Mouse (Mus musculus) Patski (cell line): ENCODE results near the gene Lrrc28. TPM values are rescaled to one million over a fixed set of nuclear protein-coding genes. Genes with fewer than 3 reads are reported as not detected.

Experiments used
- ATAC-seq: fragments of 100-300 bp; one replicate; pipeline ENCODE4 v1.8.0; 2021
- CTCF ChIA-PET: fragments of 350-600 bp; sonication (Branson Sonifier 250); formaldehyde crosslinking; loops from one replicate; lab custom pipeline; 2022; ENCODE audit warnings: inconsistent platforms; lab: Charles Lee
- POLR2A ChIA-PET: fragments of 350-600 bp; sonication (Branson Sonifier 250); formaldehyde crosslinking; loops from one replicate; lab custom pipeline; 2022; ENCODE audit warnings: antibody characterized with exemption, inconsistent platforms; lab: Charles Lee
- DNase-seq: peaks from one replicate; pipeline ENCODE4 v3.0.0-alpha.2; 2011; ENCODE audit warnings: low read depth, low spot score
- H3K27me3 ChIP-seq: fragments of 371-371 bp; one replicate; pipeline ENCODE4 v1.5.1; 2021
- CTCF ChIP-seq: fragments of 100-300 bp; IDR thresholded peaks from one replicate; pipeline ENCODE4 v1.5.1; 2021
- in situ Hi-C: fragments of 300-500 bp; cut with MboI; formaldehyde crosslinking; loops from 3 replicates; pipeline ENCODE4 v1.11.1; 2018; ENCODE audit warnings: low pct_unique_long_range_greater_than_20kb, mixed read lengths
- polyA plus RNA-seq: library from polyadenylated mRNA; unstranded; gene quantifications from one replicate; pipeline ENCODE4 v1.2.3, GENCODE M21; 2021

Gene Lrrc28
- polyA plus RNA-seq, 1 experiment from 2014 or later: 13.0 TPM

DNA sequence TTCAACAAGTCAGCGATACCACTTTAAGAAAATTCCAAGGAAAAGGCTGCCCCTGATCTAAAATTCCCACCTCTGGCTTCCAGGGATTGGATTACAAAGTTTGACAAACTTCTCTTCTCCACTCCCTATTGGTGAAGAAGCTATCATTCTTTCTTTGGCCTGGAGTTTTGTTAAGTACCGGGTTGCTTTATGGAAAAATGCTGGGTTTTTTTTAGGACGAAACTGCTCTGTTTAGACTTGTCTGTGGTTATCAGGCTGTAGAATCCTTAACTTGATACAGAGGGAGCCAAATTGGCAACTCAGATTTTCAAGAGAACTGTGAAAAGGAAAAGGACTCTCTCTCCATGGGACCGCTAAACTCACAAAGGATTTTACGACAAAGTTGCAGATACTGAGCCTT, 2.2 kb upstream of the Lrrc28 start, which contains the start of gene Ttc23:
Gene Ttc23 (plus strand): TSS at position 134 of the 400 bp plus-strand sequence.
- H3K27me3 ChIP-seq: no peaks in the 10 kb centered on the region
- in situ Hi-C loops: no loop called here
- ATAC-seq (peak; percentile 70), DNase-seq (peak; percentile 63)
- ChIA-PET POLR2A (no interaction called here), CTCF (no interaction called here)
- no peak for TF ChIP-seq CTCF

GRCm38 (mm10) chr7:67646131-67646530, 1.1 kb upstream of the Lrrc28 start:
- H3K27me3 ChIP-seq: no peaks in the 10 kb centered on the region
- TF ChIP-seq CTCF: no peak
- DNase-seq (no peak), ATAC-seq (no peak)
- POLR2A ChIA-PET: interaction anchor here (1.1 kb wide), 1 partner anchor 113 kb away, joined by 3 read pairs; no protein-coding TSS in a partner anchor
- in situ Hi-C loops: no loop called here
- CTCF ChIA-PET: no interaction called here

GRCm38 (mm10) chr7:67645681-67646014, 580 bp upstream of the Lrrc28 start:
- ATAC-seq (no peak), DNase-seq (no peak)
- POLR2A ChIA-PET: interaction anchor here (1.0 to 1.1 kb wide), 2 partner anchors 113 to 591 kb away, joined by 3 read pairs; no protein-coding TSS in a partner anchor
- in situ Hi-C loops: no loop called here
- CTCF ChIA-PET: no interaction called here
- no peaks in the 10 kb centered on the region for H3K27me3 ChIP-seq
- TF ChIP-seq CTCF: no peak

- no peak for ATAC-seq
- no peak for DNase-seq
- in situ Hi-C loops: no loop called here
- POLR2A ChIA-PET: no interaction called here
- TF ChIP-seq CTCF: no peak
- CTCF ChIA-PET: interaction anchor here (1.4 kb wide), 1 partner anchor 8 kb away, joined by 3 read pairs; no protein-coding TSS in a partner anchor
- H3K27me3 ChIP-seq: no peaks in the 10 kb centered on the region
Measured at GRCm38 (mm10) chr7:67644291-67644690, 777 bp downstream of the Lrrc28 start.

DNA sequence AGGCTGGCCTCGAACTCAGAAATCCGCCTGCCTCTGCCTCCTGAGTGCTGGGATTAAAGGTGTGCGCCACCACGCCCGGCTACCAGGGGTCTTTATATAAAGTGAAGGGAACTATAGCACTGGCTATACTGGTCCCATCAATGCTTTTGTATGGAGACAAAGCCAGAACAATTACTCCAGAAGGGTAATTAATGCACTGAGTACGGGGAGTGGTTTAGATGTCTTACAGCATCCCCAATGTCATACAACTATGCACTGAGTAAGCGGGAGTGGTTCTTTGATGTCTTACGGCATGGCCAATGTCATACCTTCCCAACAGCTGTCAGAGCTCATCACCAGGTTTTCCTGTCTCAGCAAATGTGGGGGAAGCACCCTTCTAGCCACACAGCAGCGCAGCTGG, 2.1 kb downstream of the Lrrc28 start:
- no peak for TF ChIP-seq CTCF
- no peak for ATAC-seq
- ChIA-PET CTCF (interaction anchor here (0.7 to 1.4 kb wide), 4 partner anchors 9 to 426 kb away, joined by 3 to 5 read pairs (median 3); partner anchors contain the start of gene Synm), POLR2A (no interaction called here)
- in situ Hi-C loops: no loop called here
- H3K27me3 ChIP-seq: no peaks in the 10 kb centered on the region
- DNase-seq: no peak

GRCm38 (mm10) chr7:67639006-67639405, 6.1 kb downstream of the Lrrc28 start:
- TF ChIP-seq CTCF: no peak
- no peak for ATAC-seq
- H3K27me3 ChIP-seq: no peaks in the 10 kb centered on the region
- in situ Hi-C loops: loop anchor here (10.0 kb wide), 2 partner anchors 804 to 924 kb away; partner anchors contain the start of gene Adamts17
- no peak for DNase-seq
- ChIA-PET CTCF (interaction anchor here (0.9 kb wide), 1 partner anchor 9 kb away, joined by 3 read pairs; no protein-coding TSS in a partner anchor), POLR2A (no interaction called here)

GRCm38 (mm10) chr7:67636161-67636560, 8.9 kb downstream of the Lrrc28 start:
- TF ChIP-seq CTCF: no peak
- ATAC-seq (no peak), DNase-seq (no peak)
- POLR2A ChIA-PET: no interaction called here
- in situ Hi-C loops: loop anchor here (10.0 kb wide), 2 partner anchors 801 to 921 kb away; partner anchors contain the start of gene Adamts17
- CTCF ChIA-PET: interaction anchor here (0.7 to 7.8 kb wide), 2 partner anchors 10 to 393 kb away, joined by 4 to 58 read pairs; no protein-coding TSS in a partner anchor
- no peaks in the 10 kb centered on the region for H3K27me3 ChIP-seq

DNA sequence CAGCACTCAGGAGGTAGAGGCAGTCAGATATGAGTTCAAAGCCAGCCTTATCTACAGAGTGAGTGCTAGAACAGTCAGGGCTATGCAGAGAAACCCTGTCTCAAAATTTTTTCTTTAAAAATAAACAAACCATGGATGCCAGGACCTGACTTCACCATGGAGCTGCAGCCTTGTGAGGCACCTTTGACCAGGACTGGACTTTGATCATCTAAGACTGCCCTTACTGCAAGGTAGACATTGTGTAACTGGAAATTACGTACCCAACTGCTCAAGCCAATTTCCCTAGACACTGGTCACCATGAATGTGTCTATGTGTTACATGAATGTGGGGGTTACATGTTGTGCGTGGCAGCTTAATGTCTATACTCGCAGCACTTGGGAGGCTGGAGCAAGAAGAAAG, 10.9 kb downstream of the Lrrc28 start:
- no peak for DNase-seq
- in situ Hi-C loops: loop anchor here (5.0 to 10.0 kb wide), 3 partner anchors 392 to 919 kb away; partner anchors contain the start of gene Adamts17
- ChIA-PET POLR2A (no interaction called here), CTCF (interaction anchor here (7.8 kb wide), 1 partner anchor 391 kb away, joined by 58 read pairs; no protein-coding TSS in a partner anchor)
- no peak for ATAC-seq
- H3K27me3 ChIP-seq: no peaks in the 10 kb centered on the region
- TF ChIP-seq CTCF: no peak

- ATAC-seq (no peak), DNase-seq (no peak)
- ChIA-PET CTCF (interaction anchor here (0.8 to 7.8 kb wide), 7 partner anchors 127 to 433 kb away, joined by 3 to 58 read pairs (median 3); partner anchors contain the start of gene Synm), POLR2A (no interaction called here)
- TF ChIP-seq CTCF: peak; percentile 58
- in situ Hi-C loops: loop anchor here (5.0 to 10.0 kb wide), 3 partner anchors 390 to 918 kb away; partner anchors contain the start of gene Adamts17
- H3K27me3 ChIP-seq: no peaks in the 10 kb centered on the region
Measured at GRCm38 (mm10) chr7:67632380-67632779, 12.7 kb downstream of the Lrrc28 start.

GRCm38 (mm10) chr7:67630817-67631216, 14.3 kb downstream of the Lrrc28 start:
- ChIA-PET POLR2A (interaction anchor here (1.0 kb wide), 1 partner anchor 413 kb away, joined by 5 read pairs; no protein-coding TSS in a partner anchor), CTCF (interaction anchor here (0.7 to 7.8 kb wide), 23 partner anchors 8 to 789 kb away, joined by 3 to 58 read pairs (median 4); no protein-coding TSS in a partner anchor)
- TF ChIP-seq CTCF: peak; percentile 98
- no peaks in the 10 kb centered on the region for H3K27me3 ChIP-seq
- in situ Hi-C loops: loop anchor here (5.0 to 10.0 kb wide), 3 partner anchors 389 to 916 kb away; partner anchors contain the start of gene Adamts17
- ATAC-seq (peak; percentile 69), DNase-seq (no peak)

DNA sequence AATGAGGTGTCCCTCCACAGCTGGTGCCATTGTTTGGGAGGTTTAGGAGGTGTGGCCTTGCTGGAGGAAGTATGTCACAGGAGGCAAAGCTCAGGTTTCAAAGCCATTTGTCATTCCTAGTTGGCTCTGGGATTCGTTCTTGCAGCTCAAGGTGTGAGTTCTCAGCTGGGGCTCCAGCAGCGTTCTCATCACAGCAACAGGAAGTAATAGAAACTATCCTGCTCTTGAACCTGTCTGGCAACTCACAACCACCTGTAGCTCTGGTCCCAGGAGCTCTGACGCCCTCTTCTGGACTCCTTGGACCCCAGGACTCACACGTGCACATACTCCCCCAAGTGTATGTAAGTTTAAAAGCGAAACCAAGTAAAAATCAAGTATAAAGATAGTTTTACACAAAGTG, 15.4 kb downstream of the Lrrc28 start:
- H3K27me3 ChIP-seq: no peaks in the 10 kb centered on the region
- ChIA-PET CTCF (interaction anchor here (1.0 to 7.8 kb wide), 14 partner anchors 9 to 788 kb away, joined by 3 to 58 read pairs (median 4); no protein-coding TSS in a partner anchor), POLR2A (no interaction called here)
- DNase-seq (no peak), ATAC-seq (no peak)
- in situ Hi-C loops: loop anchor here (5.0 to 10.0 kb wide), 3 partner anchors 387 to 915 kb away; partner anchors contain the start of gene Adamts17
- no peak for TF ChIP-seq CTCF
